Mouse (Mus musculus): ENCODE measurements around the gene Olfr313. TPM values are rescaled to one million over a fixed set of nuclear protein-coding genes. Genes with fewer than 3 reads are reported as not detected.

Gene Olfr313
- total RNA-seq, 2 experiments from 2014 or later: not detected

GRCm38 (mm10) chr11:58846919-58847461, 32.2 kb downstream of the Olfr313 start, which contains the start of gene Gm12258:
Gene Gm12258, plus strand, starts transcription at chr11:58847158.
- DNase-seq (ENCODE audit: low spot score in 2 of 2): peak; percentile 92 to 98
- intact Hi-C loops (cut with DNase I): loop anchor here (5.0 kb wide), 1 partner anchor 50 kb away; no protein-coding TSS in a partner anchor

- peak in 1 of 2 experiments; percentile 14 for DNase-seq (ENCODE audit: low spot score in 2 of 2)
- intact Hi-C loops (cut with DNase I): loop anchor here (5.0 kb wide), 1 partner anchor 50 kb away; no protein-coding TSS in a partner anchor
Measured at GRCm38 (mm10) chr11:58847636-58848035, 32.8 kb downstream of the Olfr313 start.

- intact Hi-C loops (cut with DNase I): loop anchor here (5.0 kb wide), 1 partner anchor 52 kb away; no protein-coding TSS in a partner anchor
- DNase-seq (ENCODE audit: low spot score in 2 of 2): no peak
Measured at GRCm38 (mm10) chr11:58849731-58850130, 34.9 kb downstream of the Olfr313 start.

- intact Hi-C loops (cut with DNase I): no loop called here
- no peak for DNase-seq (ENCODE audit: low spot score in 2 of 2)
Measured at GRCm38 (mm10) chr11:58860744-58861143, 45.9 kb downstream of the Olfr313 start.

- intact Hi-C loops (cut with DNase I): no loop called here
Measured at GRCm38 (mm10) chr11:58867039-58867953, 52.5 kb downstream of the Olfr313 start, which contains the start of gene 2810021J22Rik. Gene 2810021J22Rik, plus strand, starts transcription at chr11:58867216.

GRCm38 (mm10) chr11:58867954-58868330, 53.1 kb downstream of the Olfr313 start:
- no peak for DNase-seq (ENCODE audit: low spot score in 2 of 2)
- intact Hi-C loops (cut with DNase I): no loop called here

More at GRCm38 (mm10) chr11:58867039-58867953, 52.5 kb downstream of the Olfr313 start, which contains the start of gene 2810021J22Rik:
- peak; percentile 81 to 90 for DNase-seq (ENCODE audit: low spot score in 2 of 2)

Other genes with a start within 250 kb of the Olfr313 start
- gene Olfr224, start 244.4 kb upstream of the Olfr313 start, total RNA-seq (2021): not detected
- not detected for gene Olfr325, start 237.3 kb upstream of the Olfr313 start, total RNA-seq (2021)
- gene Olfr324, start 219.9 kb upstream of the Olfr313 start, total RNA-seq (2021): not detected
- not detected for gene 2210407C18Rik, start 198.9 kb upstream of the Olfr313 start, total RNA-seq (2021)
- not detected for gene Olfr323, start 184.5 kb upstream of the Olfr313 start, total RNA-seq (2021)
- not detected for gene Trim58, start 174.5 kb upstream of the Olfr313 start, total RNA-seq (2021)
- not detected for gene Olfr322, start 156.2 kb upstream of the Olfr313 start, total RNA-seq (2021)
- gene Olfr320, start 133.9 kb upstream of the Olfr313 start, total RNA-seq (2021): not detected
- gene Olfr319, start 115.8 kb upstream of the Olfr313 start, total RNA-seq (2021): not detected
- gene Olfr318, start 91.0 kb upstream of the Olfr313 start, total RNA-seq (2021): not detected
- gene Olfr317, start 75.8 kb upstream of the Olfr313 start, total RNA-seq (2021): not detected
- 1 to 10 TPM in 1 of 2 experiments, under 1 TPM in 1; 0.44 to 1.1 TPM for gene Olfr316, start 62.3 kb upstream of the Olfr313 start, total RNA-seq (2021)
- not detected for gene Olfr315, start 41.8 kb upstream of the Olfr313 start, total RNA-seq (2021)
- gene Olfr314, start 32.0 kb upstream of the Olfr313 start, total RNA-seq (2021): not detected
- 1 to 10 TPM; 1.2 to 3.0 TPM for gene Fam183b, start 13.0 kb upstream of the Olfr313 start, total RNA-seq (2021)
- gene Olfr312, start 14.2 kb downstream of the Olfr313 start, total RNA-seq (2021): not detected
- gene Olfr311, start 24.3 kb downstream of the Olfr313 start, total RNA-seq (2021): under 1 TPM in 1 of 2 experiments, not detected in 1; 0.21 TPM
- 10 to 100 TPM; 18.4 to 21.5 TPM for gene Gm12258, start 32.2 kb downstream of the Olfr313 start, total RNA-seq (2021)
- 10 to 100 TPM in 1 of 2 experiments, 1 to 10 TPM in 1; 9.3 to 10.2 TPM for gene 2810021J22Rik, start 52.2 kb downstream of the Olfr313 start, total RNA-seq (2021)
- gene Zfp39, start 89.2 kb downstream of the Olfr313 start, total RNA-seq (2021): 1 to 10 TPM; 8.2 to 9.4 TPM
- gene Btnl10, start 102.9 kb downstream of the Olfr313 start, total RNA-seq (2021): not detected
- 100 to 1,000 TPM; 480 to 498 TPM for gene Rnf187, start 123.9 kb downstream of the Olfr313 start, total RNA-seq (2021)
- 100 to 1,000 TPM in 1 of 2 experiments, 10 to 100 TPM in 1; 90.4 to 111 TPM for gene Hist3h2ba, start 133.9 kb downstream of the Olfr313 start, total RNA-seq (2021)
- gene Hist3h2a, start 139.7 kb downstream of the Olfr313 start, total RNA-seq (2021): 10 to 100 TPM; 62.2 to 64.8 TPM
- gene Trim17, start 139.7 kb downstream of the Olfr313 start, total RNA-seq (2021): 1 to 10 TPM; 5.4 TPM
- 10 to 100 TPM; 21.5 to 23.7 TPM for gene Trim11, start 163.1 kb downstream of the Olfr313 start, total RNA-seq (2021)

All from left cerebral cortex, postnatal 25 days (tissue).